Mouse (Mus musculus) thymus, postnatal 10 days (tissue): ENCODE measurements around the gene Ralgps2.

Experiments used
- DNase-seq, 2 experiments: peaks; one replicate each; pipeline ENCODE4 v3.0.0; 2021; ENCODE audit warnings: low spot score in 2 of 2

Gene Ralgps2

GRCm38 (mm10) chr1:156769621-156770297 is 169.7 kb downstream of the Ralgps2 start:
- DNase-seq: no peak

- no peak for DNase-seq
Observed at GRCm38 (mm10) chr1:156769163-156769562, 170.3 kb downstream of the Ralgps2 start.

- DNase-seq: no peak
Observed at GRCm38 (mm10) chr1:156765311-156765710, 174.1 kb downstream of the Ralgps2 start.

GRCm38 (mm10) chr1:156764584-156764983 is 174.8 kb downstream of the Ralgps2 start:
- no peak for DNase-seq

- DNase-seq: no peak
Observed at GRCm38 (mm10) chr1:156763280-156763679, 176.1 kb downstream of the Ralgps2 start.

GRCm38 (mm10) chr1:156761430-156761801 is 178.0 kb downstream of the Ralgps2 start:
- no peak for DNase-seq

- DNase-seq: no peak
Observed at GRCm38 (mm10) chr1:156760549-156761429, 178.6 kb downstream of the Ralgps2 start.

GRCm38 (mm10) chr1:156758326-156758725 is 181.1 kb downstream of the Ralgps2 start:
- DNase-seq: no peak

GRCm38 (mm10) chr1:156754608-156755413 is 184.6 kb downstream of the Ralgps2 start:
- DNase-seq: no peak
